In the genomic region with DNA sequence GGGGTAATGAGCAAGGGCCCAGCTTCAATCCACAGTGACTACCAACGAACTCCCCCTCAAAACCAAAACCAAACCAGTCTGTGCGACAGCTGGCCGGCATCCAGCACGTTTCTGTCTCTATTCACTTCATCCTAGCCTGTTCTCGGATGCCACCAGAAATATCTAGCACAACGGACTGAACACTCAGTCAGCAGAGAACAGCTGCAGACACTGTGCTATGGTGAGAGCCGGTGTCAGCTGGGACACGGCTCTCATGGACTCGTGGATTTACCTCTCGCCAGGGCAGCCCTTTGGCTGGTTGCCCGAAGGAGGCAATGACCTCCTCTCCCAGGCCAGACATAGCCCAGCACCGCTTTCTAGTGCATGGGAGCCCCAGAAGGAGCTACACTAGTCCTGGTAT, we compare ENCODE assay signal across 9 mouse cellular contexts.
DNase-seq lines count a peak whose midpoint lies in the region; ATAC-seq lines count a peak whose summit lies in the region.
"Had no signal": no experiment of that assay in that cellular context is flagged by ENCODE, and none has a peak within 500 bp of the region (broad histone marks: within the 10 kb centered on the region; RNA-seq: fewer than 3 reads in every experiment).

No protein-coding gene starts in this region.

- H3K36me3 ChIP-seq in kidney, embryonic 15.5 days: no peaks in the 10 kb centered on the region; the same call in 1 of the 2 replicates
- no peaks in the 10 kb centered on the region for H3K36me3 ChIP-seq in liver, embryonic 16.5 days (ENCODE audit: control insufficient read depth, insufficient read depth)
- peaks cover 14% of the 10 kb centered on the region; the same call in 1 of the 2 replicates for H3K36me3 ChIP-seq in hindbrain, embryonic 10.5 days
- H3K36me3 ChIP-seq: G1E had no signal

- DNase-seq in left cerebral cortex, adult 18-20 months (ENCODE audit: low spot score in 2 of 2): peak; percentile 69
- DNase-seq in left cerebral cortex, adult 11 months (ENCODE audit: low spot score): no peak
- DNase-seq in gastrocnemius, adult 18-20 months (ENCODE audit: low spot score): peak; percentile 50
- DNase-seq in neural tube, embryonic 10.5 days (ENCODE audit: extremely low spot score, low spot score): no peak
- DNase-seq in hindbrain, embryonic 10.5 days (ENCODE audit: low spot score): no peak
- no peak for DNase-seq in spleen, postnatal 10 days (ENCODE audit: low spot score in 2 of 2)

- ATAC-seq in kidney, embryonic 15.5 days (replicated peaks; ENCODE audit: low FRiP score): no peak
- ATAC-seq in liver, embryonic 16.5 days (ENCODE audit: low read depth): peak; percentile 57

- H3K4me3 ChIP-seq in kidney, embryonic 15.5 days (replicated peaks): no peak overlapping the region
- no peak overlapping the region for H3K4me3 ChIP-seq in liver, embryonic 16.5 days (ENCODE audit: low read depth, low read length)
- no peak overlapping the region for H3K4me3 ChIP-seq in hindbrain, embryonic 10.5 days

- H3K9ac ChIP-seq in kidney, embryonic 15.5 days: no peak overlapping the region
- no peak overlapping the region for H3K9ac ChIP-seq in liver, embryonic 16.5 days (ENCODE audit: low read depth, low read length)

- H3K9me3 ChIP-seq in kidney, embryonic 15.5 days (replicated peaks): no peaks in the 10 kb centered on the region
- no peaks in the 10 kb centered on the region for H3K9me3 ChIP-seq in liver, embryonic 16.5 days (replicated peaks; ENCODE audit: control insufficient read depth, low read length)
- H3K9me3 ChIP-seq in hindbrain, embryonic 10.5 days: peaks cover 3% of the 10 kb centered on the region; the same call in 1 of the 2 replicates

- WGBS in kidney, embryonic 15.5 days: 39% methylated on average over 12 of the region's 12 CpGs
- 57% methylated on average over 12 of the region's 12 CpGs for WGBS in liver, embryonic 16.5 days (ENCODE audit: insufficient replicate concordance)
- WGBS in hindbrain, embryonic 10.5 days: 86% methylated on average over 12 of the region's 12 CpGs

- H3K4me2 ChIP-seq in kidney, embryonic 15.5 days: no peak overlapping the region
- 0 out of 2 replicates have a peak overlapping the region, but pooled peaks have one; percentile 18 for H3K4me2 ChIP-seq in liver, embryonic 16.5 days (ENCODE audit: low read depth, low read length)

- H3K4me1 ChIP-seq in kidney, embryonic 15.5 days: peaks cover 51% of the 10 kb centered on the region
- H3K4me1 ChIP-seq in liver, embryonic 16.5 days (ENCODE audit: control insufficient read depth, low read depth, low read length): peaks cover 22% of the 10 kb centered on the region
- peaks cover 42% of the 10 kb centered on the region for H3K4me1 ChIP-seq in hindbrain, embryonic 10.5 days (replicated peaks)

- H3K27me3 ChIP-seq in kidney, embryonic 15.5 days: no peaks in the 10 kb centered on the region
- H3K27me3 ChIP-seq in liver, embryonic 16.5 days (ENCODE audit: control insufficient read depth, insufficient read depth, low read depth, low read length): no peaks in the 10 kb centered on the region
- no peaks in the 10 kb centered on the region for H3K27me3 ChIP-seq in hindbrain, embryonic 10.5 days (ENCODE audit: insufficient read depth, poor library complexity, severe bottlenecking)

- peak overlapping the region; percentile 74 for H3K27ac ChIP-seq in kidney, embryonic 15.5 days
- H3K27ac ChIP-seq in liver, embryonic 16.5 days (ENCODE audit: low read length): peak overlapping the region; percentile 57
- no peak overlapping the region for H3K27ac ChIP-seq in hindbrain, embryonic 10.5 days

Comparison
In these comparisons a context has a peak if more than half of its experiments do, and no peak if none do; other contexts are left out.
1. DNase-seq: peak in left cerebral cortex, adult 18-20 months (2 of 2) and gastrocnemius, adult 18-20 months (single experiment); none in left cerebral cortex, adult 11 months (single experiment), neural tube, embryonic 10.5 days (single experiment), hindbrain, embryonic 10.5 days (single experiment) and spleen, postnatal 10 days (0 of 2).